Mouse (Mus musculus) heart, postnatal 0 days (tissue): ENCODE measurements around the gene Emilin2. TPM values are rescaled to one million over a fixed set of nuclear protein-coding genes. Genes with fewer than 3 reads are reported as not detected.

Source experiments
- ATAC-seq: fragments of 200-750 bp; cut with Nextera tagmentation; 2 replicates; pipeline ENCODE4 v1.8.0; 2017; ENCODE audit warnings: low read depth, moderate number of reproducible peaks, moderate library complexity; ENCODE audit not compliant: insufficient read depth
- DNase-seq: peaks from one replicate; pipeline ENCODE4 v3.0.0-alpha.2; 2016; ENCODE audit warnings: low spot score
- H3K27ac ChIP-seq: fragments of 300-500 bp; sonication (generic); 2 replicates; pipeline ENCODE4 v1.5.1; 2014; ENCODE audit warnings: low read depth, mild to moderate bottlenecking
- H3K27me3 ChIP-seq: fragments of 300-500 bp; sonication (generic); 2 replicates; pipeline ENCODE4 v1.6.1; 2014; ENCODE audit warnings: low read length, mixed read lengths; ENCODE audit not compliant: control insufficient read depth, insufficient read depth
- H3K36me3 ChIP-seq: fragments of 300-500 bp; sonication (generic); replicated peaks from 2 replicates; pipeline ENCODE4 v1.6.1; 2014; ENCODE audit warnings: low read length, mixed read lengths; ENCODE audit not compliant: control insufficient read depth, insufficient read depth
- H3K4me1 ChIP-seq: fragments of 300-500 bp; sonication (generic); 2 replicates; pipeline ENCODE4 v1.6.1; 2014; ENCODE audit warnings: antibody characterized with exemption; ENCODE audit not compliant: control insufficient read depth, insufficient read depth
- H3K4me2 ChIP-seq: fragments of 300-500 bp; sonication (generic); 2 replicates; pipeline ENCODE4 v1.6.1; 2014; ENCODE audit warnings: low read depth, mild to moderate bottlenecking, low read length, moderate library complexity
- H3K4me3 ChIP-seq: fragments of 300-500 bp; sonication (generic); 2 replicates; pipeline ENCODE4 v1.5.1; 2014; ENCODE audit warnings: low read depth, low read length
- H3K9ac ChIP-seq: fragments of 300-500 bp; sonication (generic); replicated peaks from 2 replicates; pipeline ENCODE4 v1.6.1; 2014; ENCODE audit warnings: low read depth, low read length, mixed read lengths
- H3K9me3 ChIP-seq: fragments of 300-500 bp; sonication (generic); replicated peaks from 2 replicates; pipeline ENCODE4 v1.6.1; 2016; ENCODE audit warnings: low read length; ENCODE audit not compliant: control insufficient read depth
- CTCF ChIP-seq: IDR thresholded peaks from 2 replicates; pipeline ENCODE4 v1.5.1; 2016; ENCODE audit warnings: antibody characterized with exemption, control low read depth, low read depth
- EP300 ChIP-seq: IDR thresholded peaks from 2 replicates; pipeline ENCODE4 v1.6.1; 2016; ENCODE audit warnings: antibody characterized with exemption, low read depth
- WGBS: fragments of 180-500 bp; shearing (Covaris S2); extraction: QIAGEN DNeasy Blood & Tissue Kit; methylation state at CpG from one replicate; pipeline ENCODE4 v1.1.7; 2014; 5-methylcytosine and 5-hydroxymethylcytosine counted together
- polyA plus RNA-seq: library from polyadenylated mRNA; unstranded; fragments of >200 nt; fragmentation: Nextera tagmentation; extraction: Ambion mirVana; gene quantifications from 2 replicates; pipeline ENCODE4 v1.2.1, GENCODE M21; 2015
- total RNA-seq: library from RNA; depleted of rRNA; stranded (reverse); fragments of >200 nt; gene quantifications from 2 replicates; pipeline ENCODE4 v1.2.3, GENCODE M21; 2014; ENCODE audit warnings: low replicate concordance

The Emilin2 gene
- total and polyA plus RNA-seq, 2 experiments from 2014 or later = 65.3 to 86.4 TPM

DNA sequence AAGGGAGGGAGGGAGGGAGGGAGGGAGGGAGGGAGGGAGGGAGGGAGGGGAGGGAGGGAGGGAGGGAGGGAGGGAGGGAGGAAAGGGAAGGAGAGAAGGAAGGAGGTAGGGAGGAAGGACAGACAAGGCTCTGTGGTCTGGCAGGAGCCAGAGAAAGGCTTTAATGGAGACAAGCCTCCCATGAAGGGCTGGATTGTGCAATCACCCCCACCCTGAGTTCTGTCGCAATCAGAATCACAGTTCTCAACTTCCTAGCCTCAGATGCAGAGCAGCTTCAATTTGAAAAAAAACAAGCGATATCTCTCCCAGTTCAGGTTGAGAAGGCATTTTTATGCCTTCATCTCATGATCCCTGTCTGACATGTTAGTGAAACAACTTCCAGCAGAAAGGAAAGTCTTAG is 11.4 kb downstream of the Emilin2 start:
- no peaks in the 10 kb centered on the region for H3K36me3 ChIP-seq
- TF ChIP-seq EP300 (no peak), CTCF (no peak)
- H3K27ac ChIP-seq = no peak overlapping the region
- ATAC-seq = no peak
- no peak overlapping the region for H3K4me2 ChIP-seq
- WGBS = 68% methylated on average over 2 of the region's 2 CpGs
- no peaks in the 10 kb centered on the region for H3K4me1 ChIP-seq
- H3K4me3 ChIP-seq = no peak overlapping the region
- no peaks in the 10 kb centered on the region for H3K27me3 ChIP-seq
- no peak overlapping the region for H3K9ac ChIP-seq
- DNase-seq = no peak
- no peaks in the 10 kb centered on the region for H3K9me3 ChIP-seq

DNA sequence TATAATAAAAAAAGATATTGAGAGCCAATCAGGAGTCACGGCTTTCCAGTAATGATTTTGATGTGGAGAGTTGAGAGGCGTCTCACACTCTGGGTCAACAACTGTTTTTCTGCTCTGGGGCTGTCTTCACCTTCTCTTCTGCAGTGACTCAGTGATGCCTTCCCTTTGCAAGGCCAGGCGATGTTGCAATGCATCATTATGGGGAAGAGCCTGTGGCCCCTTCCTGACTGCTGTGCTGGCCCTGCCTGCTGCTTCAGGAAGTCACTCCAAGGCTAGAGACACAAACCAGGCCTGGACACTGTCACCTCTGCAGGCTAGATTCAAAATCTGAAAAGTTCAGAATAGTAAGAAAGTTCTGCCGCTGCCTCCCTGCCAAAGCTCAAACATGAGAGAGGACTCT is 11.9 kb downstream of the Emilin2 start:
- Histone ChIP-seq H3K27me3 (no peaks in the 10 kb centered on the region), H3K36me3 (no peaks in the 10 kb centered on the region), H3K4me2 (no peak overlapping the region), H3K27ac (no peak overlapping the region), H3K9ac (no peak overlapping the region), H3K9me3 (no peaks in the 10 kb centered on the region), H3K4me1 (0 out of 2 replicates have a peak, but pooled peaks cover 1% of the 10 kb centered on the region), H3K4me3 (no peak overlapping the region)
- DNase-seq (no peak), ATAC-seq (no peak)
- 70% methylated on average over 4 of the region's 4 CpGs for WGBS
- TF ChIP-seq CTCF (no peak), EP300 (no peak)

DNA sequence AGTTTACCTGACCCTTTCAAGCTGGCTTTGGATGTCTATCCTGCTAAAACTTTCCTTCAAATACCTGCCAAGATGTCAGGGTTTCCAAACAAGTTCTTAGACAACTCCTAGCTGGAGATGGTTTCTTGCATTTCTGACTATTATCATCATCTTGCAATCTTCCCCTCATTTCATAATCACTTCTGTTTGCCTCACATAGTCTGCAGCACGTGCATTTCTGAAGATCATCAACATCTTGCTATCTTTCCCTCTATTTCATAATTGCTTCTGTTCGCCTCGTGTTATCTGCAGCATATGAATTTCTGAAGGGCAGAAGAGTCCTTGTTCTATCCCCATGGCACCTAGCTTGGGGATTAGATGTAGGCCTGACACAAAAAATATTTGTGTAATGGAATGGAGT is 17.2 kb downstream of the Emilin2 start:
- no peak for TF ChIP-seq CTCF
- TF ChIP-seq EP300 = no peak
- H3K9ac ChIP-seq = no peak overlapping the region
- no peaks in the 10 kb centered on the region for H3K9me3 ChIP-seq
- H3K4me3 ChIP-seq = no peak overlapping the region
- H3K27ac ChIP-seq = no peak overlapping the region
- 72% methylated on average over 3 of the region's 3 CpGs for WGBS
- H3K4me1 ChIP-seq = peaks cover 45% of the 10 kb centered on the region
- no peak overlapping the region for H3K4me2 ChIP-seq
- no peaks in the 10 kb centered on the region for H3K27me3 ChIP-seq
- DNase-seq = no peak
- no peak for ATAC-seq
- H3K36me3 ChIP-seq = no peaks in the 10 kb centered on the region

DNA sequence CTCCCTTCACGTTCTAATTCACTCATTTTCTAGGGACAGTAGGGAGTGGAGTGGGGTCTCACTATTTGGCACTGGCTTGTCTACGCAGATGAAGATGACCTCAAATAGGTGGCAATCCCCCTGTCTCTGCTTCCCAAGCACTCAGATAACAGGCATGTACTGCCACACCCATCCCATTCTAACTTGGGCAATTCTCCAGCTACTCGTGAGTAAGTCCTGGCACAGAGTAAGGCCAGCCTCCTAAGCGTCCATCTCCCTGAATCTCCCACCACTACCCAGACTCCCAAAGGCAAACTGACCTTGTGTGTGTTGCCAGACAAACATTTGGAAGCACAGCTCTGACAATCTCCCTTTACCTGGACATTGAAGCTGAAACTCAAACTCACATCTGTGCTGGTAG is 18.9 kb downstream of the Emilin2 start:
- WGBS = 40% methylated on average over 4 of the region's 4 CpGs
- Histone ChIP-seq H3K36me3 (no peaks in the 10 kb centered on the region), H3K4me2 (no peak overlapping the region), H3K9ac (no peak overlapping the region), H3K9me3 (no peaks in the 10 kb centered on the region), H3K4me3 (no peak overlapping the region), H3K4me1 (peaks cover 53% of the 10 kb centered on the region), H3K27ac (peak overlapping the region; percentile 67), H3K27me3 (no peaks in the 10 kb centered on the region)
- no peak for TF ChIP-seq CTCF
- TF ChIP-seq EP300 = no peak
- no peak for DNase-seq
- ATAC-seq = peak; percentile 64

DNA sequence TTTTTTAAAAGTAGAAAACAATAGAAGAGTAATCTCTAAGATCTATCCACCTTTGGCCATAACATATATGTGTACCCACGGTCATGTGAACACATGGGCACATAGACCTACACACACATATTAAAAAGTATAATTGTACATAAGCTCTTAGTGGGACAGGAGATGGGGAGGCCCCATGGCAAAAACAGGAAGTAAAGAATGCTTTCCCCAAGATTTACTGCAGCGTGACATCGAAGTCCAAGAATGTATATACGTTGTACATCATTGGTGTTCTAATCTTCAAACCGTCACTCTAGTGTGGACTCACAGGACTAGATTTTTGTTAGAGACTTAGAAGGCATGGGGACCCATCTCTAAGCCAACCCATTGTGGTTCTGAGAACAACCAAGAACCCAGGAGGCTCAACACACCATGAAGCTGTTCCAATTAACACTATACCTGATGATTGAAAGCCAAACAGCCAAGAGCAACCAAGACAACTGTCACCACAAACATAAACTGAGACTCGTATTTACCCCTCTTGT is 19.8 kb downstream of the Emilin2 start:
- Histone ChIP-seq H3K4me1 (peaks cover 53% of the 10 kb centered on the region), H3K36me3 (no peaks in the 10 kb centered on the region), H3K4me3 (no peak overlapping the region), H3K27ac (peak overlapping the region; percentile 15; the same call in 1 of the 2 replicates), H3K4me2 (no peak overlapping the region), H3K27me3 (no peaks in the 10 kb centered on the region), H3K9me3 (no peaks in the 10 kb centered on the region), H3K9ac (no peak overlapping the region)
- WGBS = 79% methylated on average over 6 of the region's 6 CpGs
- ATAC-seq (no peak), DNase-seq (no peak)
- TF ChIP-seq EP300 (no peak), CTCF (no peak)
